Mouse (Mus musculus) megakaryocyte-erythroid progenitor cell, adult 5 weeks (primary cell): ENCODE measurements around the gene Guk1. TPM values are rescaled to one million over a fixed set of nuclear protein-coding genes. Genes with fewer than 3 reads are reported as not detected.

Experiments
- polyA plus RNA-seq: library from polyadenylated mRNA; stranded (reverse); fragments of >175 nt; gene quantifications from 2 replicates; pipeline ENCODE4 v1.2.3, GENCODE M21; 2012

Gene Guk1
- polyA plus RNA-seq, result 99.1 and 101 TPM in 2 replicates

GRCm38 (mm10) chr11:59192059-59192386 lies at the start of gene Guk1:
Gene Guk1, minus strand, starts transcription at chr11:59192212.

DNA sequence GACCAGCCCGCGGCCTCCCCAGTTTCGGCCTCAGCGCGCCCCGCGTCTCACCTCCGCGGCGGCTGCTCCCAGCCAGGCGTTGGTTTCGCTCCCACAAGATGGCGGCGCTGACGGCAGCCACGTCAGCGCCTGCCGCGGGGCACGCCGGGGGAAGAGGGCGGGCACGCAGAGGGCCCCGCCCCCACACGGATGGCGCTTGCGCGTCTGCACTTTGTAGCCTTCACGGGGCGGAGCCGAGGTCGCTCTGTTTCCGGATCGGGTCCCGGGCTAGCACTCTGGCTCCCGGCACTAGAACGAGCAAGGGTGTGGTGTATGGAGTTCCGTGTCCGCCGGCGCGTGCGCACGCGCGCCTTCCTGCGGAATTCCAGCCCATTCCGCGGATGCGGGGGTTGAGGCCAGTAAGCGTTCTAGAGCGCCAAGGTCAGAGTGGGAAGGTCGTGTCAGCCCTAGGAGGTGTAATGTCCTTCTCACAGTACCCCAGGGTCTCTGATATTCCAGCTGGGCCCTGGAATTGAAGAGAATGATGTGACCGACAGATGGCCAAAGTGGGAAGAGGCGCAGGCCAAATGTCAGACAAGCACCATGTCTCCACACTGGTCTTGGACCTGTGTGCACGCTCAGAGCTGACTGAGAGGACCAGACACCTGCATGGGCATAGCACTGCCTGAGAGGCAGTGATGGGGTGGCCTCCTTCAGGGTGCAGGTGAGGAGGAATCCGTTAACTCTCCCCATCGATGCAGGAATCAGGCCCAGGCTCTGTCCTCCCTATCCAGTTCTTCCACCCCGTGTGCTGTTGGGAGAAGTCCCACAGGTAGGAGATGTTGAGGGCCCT lies 36.3 kb upstream of the Guk1 start, which contains the start of gene Arf1:
Gene Arf1 (minus strand): TSS at position 149 of the 832 bp plus-strand sequence.

DNA sequence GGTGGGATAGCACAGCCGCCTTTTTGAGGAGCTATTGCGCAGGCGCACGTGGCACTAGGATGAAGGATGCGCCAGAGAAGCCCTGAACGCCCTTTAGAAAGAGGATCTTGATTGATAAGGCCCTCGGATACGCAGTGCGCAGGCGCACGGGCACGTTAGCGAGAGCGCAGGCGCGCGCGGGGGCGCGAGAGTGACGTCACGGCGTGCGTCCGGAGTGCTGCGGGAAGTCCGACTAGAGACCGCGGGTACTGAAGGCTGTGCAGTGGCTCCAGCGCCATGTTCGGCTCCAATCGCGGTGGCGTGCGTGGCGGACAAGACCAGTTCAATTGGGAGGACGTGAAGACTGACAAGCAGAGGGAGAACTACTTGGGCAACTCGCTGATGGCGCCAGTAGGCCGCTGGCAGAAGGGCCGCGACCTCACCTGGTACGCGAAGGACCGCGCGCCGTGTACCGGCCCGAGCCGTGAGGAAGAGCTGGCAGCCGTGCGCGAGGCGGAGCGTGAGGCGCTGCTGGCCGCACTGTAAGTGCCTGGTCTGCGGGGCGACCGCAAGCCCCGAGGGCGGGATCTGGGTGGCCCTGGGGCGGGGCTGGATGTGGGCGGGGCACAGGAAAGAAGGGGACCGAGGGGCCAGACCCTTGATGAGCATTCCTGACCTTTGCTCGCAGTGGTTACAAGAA lies 16.3 kb upstream of the Guk1 start, which contains the start of gene 2310033P09Rik:
Gene 2310033P09Rik (plus strand): TSS at position 169 of the 679 bp plus-strand sequence.

GRCm38 (mm10) chr11:59202081-59202995 lies 10.3 kb upstream of the Guk1 start, which contains the start of gene Mrpl55:
Gene Mrpl55, plus strand, starts transcription at chr11:59202486.

DNA sequence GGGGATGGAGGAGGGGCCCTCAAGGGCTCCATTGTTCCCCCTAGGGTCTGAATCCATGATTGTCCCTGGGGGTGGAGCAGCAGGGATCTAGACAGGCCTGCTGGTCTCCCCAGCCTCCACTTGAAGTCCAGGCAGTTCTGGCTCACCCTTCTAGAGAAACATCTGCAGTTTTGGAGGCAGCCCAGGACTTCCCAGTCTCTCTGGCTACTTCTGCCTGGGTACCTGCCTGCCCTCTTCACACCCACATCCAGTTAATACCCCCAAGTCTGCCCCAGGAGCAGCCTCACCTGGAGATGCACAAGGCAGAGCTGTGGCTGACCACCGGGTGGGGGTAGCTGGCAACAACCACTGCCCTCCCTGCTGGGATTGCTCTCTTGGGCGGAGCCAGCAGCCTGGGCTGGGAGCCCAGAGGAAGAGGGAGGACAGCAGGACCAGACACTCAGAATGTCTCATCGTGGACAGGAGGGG lies 9.1 kb downstream of the Guk1 start, which contains the start of gene Gjc2:
Gene Gjc2 (minus strand): TSS at position 350 of the 468 bp plus-strand sequence.

GRCm38 (mm10) chr11:59163255-59164236 lies 28.5 kb downstream of the Guk1 start, which contains the start of gene Iba57:
Gene Iba57, minus strand, starts transcription at chr11:59163739.

DNA sequence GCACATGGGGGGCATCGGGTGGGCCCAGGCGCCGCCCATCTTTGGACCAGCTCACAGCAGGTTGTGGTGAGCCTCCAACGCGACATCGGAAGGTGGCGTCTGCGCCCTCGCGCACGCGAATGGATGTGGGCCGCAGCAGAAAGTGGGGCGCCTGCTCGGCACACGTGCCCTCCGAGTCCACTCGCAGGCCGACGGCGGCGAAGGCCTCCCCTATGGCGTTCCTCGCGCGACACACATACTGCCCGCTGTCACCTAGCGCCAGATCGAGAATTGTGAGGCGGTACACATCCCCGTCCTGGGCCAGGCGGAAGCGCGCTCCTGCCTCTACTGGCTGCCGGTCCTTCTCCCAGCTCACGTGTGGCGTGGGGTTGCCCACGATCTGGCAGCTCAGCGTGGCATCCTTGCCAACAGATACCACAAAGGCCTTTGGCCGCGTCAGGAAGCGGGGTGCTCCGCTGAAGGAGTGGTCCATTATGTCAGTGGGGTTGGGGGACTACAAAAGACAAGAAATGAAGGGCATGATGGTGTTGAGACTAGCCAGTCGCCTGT lies 56.0 kb downstream of the Guk1 start, which contains the start of gene Obscn:
Gene Obscn (minus strand): TSS at position 499 of the 549 bp plus-strand sequence.

Other genes starting within 250 kb of the Guk1 start
- 4.6 and 7.4 TPM in 2 replicates for gene Hist3h2ba, start 243.3 kb downstream of the Guk1 start, polyA plus RNA-seq
- gene Hist3h2a, start 237.5 kb downstream of the Guk1 start, polyA plus RNA-seq, result 33.2 and 37.5 TPM in 2 replicates
- 0.24 and 0.28 TPM in 2 replicates for gene Trim17, start 237.5 kb downstream of the Guk1 start, polyA plus RNA-seq
- 55.3 and 59.9 TPM in 2 replicates for gene Trim11, start 214.1 kb downstream of the Guk1 start, polyA plus RNA-seq
- 0.23 and 0.43 TPM in 2 replicates for gene Obscn, start 55.8 kb downstream of the Guk1 start, polyA plus RNA-seq
- 11.0 and 12.0 TPM in 2 replicates for gene Iba57, start 28.5 kb downstream of the Guk1 start, polyA plus RNA-seq
- gene Gjc2, start 9.0 kb downstream of the Guk1 start, polyA plus RNA-seq, result 0.06 TPM in 1 of 2 replicates, not detected in the other
- gene Mrpl55, start 10.3 kb upstream of the Guk1 start, polyA plus RNA-seq, result 36.9 and 39.6 TPM in 2 replicates
- 38.4 and 54.5 TPM in 2 replicates for gene 2310033P09Rik, start 16.1 kb upstream of the Guk1 start, polyA plus RNA-seq
- 150 and 169 TPM in 2 replicates for gene Arf1, start 36.1 kb upstream of the Guk1 start, polyA plus RNA-seq
- gene Wnt3a, start 98.5 kb upstream of the Guk1 start, polyA plus RNA-seq, result not detected in 2 replicates
- gene Wnt9a, start 114.7 kb upstream of the Guk1 start, polyA plus RNA-seq, result 0.05 and 0.13 TPM in 2 replicates
- gene Prss38, start 183.4 kb upstream of the Guk1 start, polyA plus RNA-seq, result not detected in 2 replicates